Mouse (Mus musculus) pancreas, adult 10 weeks (tissue): Measurements from ENCODE around the gene Nfyb. TPM values are rescaled to one million over a fixed set of nuclear protein-coding genes. Genes with fewer than 3 reads are reported as not detected.

Source experiments
- polyA plus RNA-seq: library from polyadenylated mRNA; stranded (reverse); fragments of 350-450 nt; fragmentation: Illumina TruSeq; extraction: RNeasy Lipid Tissue Mini Kit (QIAGEN cat#74804); gene quantifications from one replicate; pipeline ENCODE4 v1.2.3, GENCODE M21; 2015; ENCODE audit warnings: low read depth, low replicate concordance; ENCODE audit not compliant: insufficient read depth

Gene Nfyb
- 7.1 TPM for polyA plus RNA-seq

DNA sequence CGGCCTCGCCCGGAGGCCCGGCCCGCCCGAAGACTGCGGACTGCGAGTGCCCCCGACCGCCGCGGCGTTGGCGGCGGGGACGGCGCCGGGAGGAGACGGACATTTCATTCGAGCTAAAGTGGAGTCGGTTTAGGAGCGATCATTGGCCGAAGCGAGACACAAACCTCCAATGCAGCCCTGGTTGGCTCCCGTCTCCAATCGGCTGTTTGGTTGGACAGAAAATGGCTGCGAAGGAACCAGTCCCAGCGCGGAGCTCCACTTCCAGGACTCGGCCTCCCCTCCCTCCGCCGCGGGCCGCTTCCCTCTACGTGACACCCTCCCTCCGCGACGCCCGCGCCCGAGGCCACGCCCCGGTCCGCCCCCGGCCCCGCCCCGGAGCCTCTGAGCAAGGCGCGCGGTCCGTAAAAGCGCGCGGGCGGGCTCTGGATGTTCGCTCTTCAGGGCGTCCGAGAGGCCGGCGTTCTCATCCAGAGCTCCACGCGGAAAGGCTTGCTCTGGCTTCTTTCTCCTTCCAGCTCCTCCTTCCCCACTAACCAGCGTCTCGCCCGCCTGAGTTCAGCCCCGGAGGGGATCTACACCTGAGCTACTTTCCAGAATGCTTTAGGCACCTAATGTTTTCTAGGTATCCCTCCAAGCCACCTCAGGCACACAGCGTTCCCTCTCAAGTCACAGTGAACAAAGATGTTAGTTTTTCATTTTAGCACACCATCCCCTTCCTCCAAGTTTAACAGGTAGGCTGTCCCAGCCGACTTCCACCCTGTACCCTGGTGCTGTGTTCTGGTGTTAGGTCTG is at the start of gene Nfyb:
TSS of gene Nfyb (minus strand) at position 305 of the 792 bp plus-strand sequence.

Other genes with a start within 250 kb of the Nfyb start
- 4.6 TPM for gene 1190007I07Rik, start 140.9 kb downstream of the Nfyb start, polyA plus RNA-seq
- 6.7 TPM for gene Tdg, start 134.3 kb downstream of the Nfyb start, polyA plus RNA-seq
- gene Glt8d2, start 73.5 kb downstream of the Nfyb start, polyA plus RNA-seq = 2.2 TPM
- gene Hcfc2, start 68.0 kb downstream of the Nfyb start, polyA plus RNA-seq = 6.9 TPM
- 8.4 TPM for gene Txnrd1, start 69.8 kb upstream of the Nfyb start, polyA plus RNA-seq
- not detected for gene Eid3, start 102.5 kb upstream of the Nfyb start, polyA plus RNA-seq
- 3.4 TPM for gene Chst11, start 221.4 kb upstream of the Nfyb start, polyA plus RNA-seq